Mouse (Mus musculus) liver, embryonic 16.5 days (tissue): ENCODE measurements around the gene Ilvbl. TPM values are rescaled to one million over a fixed set of nuclear protein-coding genes. Genes with fewer than 3 reads are reported as not detected.

Experiments used
- ATAC-seq: fragments of 200-750 bp; cut with Nextera tagmentation; 2 replicates; pipeline ENCODE4 v1.8.0; 2017; ENCODE audit warnings: low read depth, mild to moderate bottlenecking, moderate number of reproducible peaks, moderate library complexity
- H3K27ac ChIP-seq: fragments of 300-500 bp; sonication (generic); 2 replicates; pipeline ENCODE4 v1.5.1; 2014; ENCODE audit warnings: mild to moderate bottlenecking, low read length
- H3K27me3 ChIP-seq: fragments of 300-500 bp; sonication (generic); 2 replicates; pipeline ENCODE4 v1.6.1; 2014; ENCODE audit warnings: low read depth, low read length, mixed read lengths; ENCODE audit not compliant: control insufficient read depth, insufficient read depth
- H3K36me3 ChIP-seq: fragments of 300-500 bp; sonication (generic); 2 replicates; pipeline ENCODE4 v1.6.1; 2014; ENCODE audit warnings: mild to moderate bottlenecking; ENCODE audit not compliant: control insufficient read depth, insufficient read depth
- H3K4me1 ChIP-seq: fragments of 300-500 bp; sonication (generic); 2 replicates; pipeline ENCODE4 v1.6.1; 2014; ENCODE audit warnings: low read depth, low read length, mixed read lengths; ENCODE audit not compliant: control insufficient read depth
- H3K4me2 ChIP-seq: fragments of 300-500 bp; sonication (generic); 2 replicates; pipeline ENCODE4 v1.6.1; 2014; ENCODE audit warnings: low read depth, low read length, mixed read lengths
- H3K4me3 ChIP-seq: fragments of 300-500 bp; sonication (generic); 2 replicates; pipeline ENCODE4 v1.5.1; 2014; ENCODE audit warnings: low read depth, mild to moderate bottlenecking, low read length
- H3K9ac ChIP-seq: fragments of 300-500 bp; sonication (generic); 2 replicates; pipeline ENCODE4 v1.6.1; 2014; ENCODE audit warnings: low read depth, low read length
- H3K9me3 ChIP-seq: fragments of 300-500 bp; sonication (generic); replicated peaks from 2 replicates; pipeline ENCODE4 v1.6.1; 2016; ENCODE audit warnings: low read length; ENCODE audit not compliant: control insufficient read depth
- WGBS: fragments of 180-500 bp; shearing (Covaris S2); extraction: QIAGEN DNeasy Blood & Tissue Kit; methylation state at CpG from one replicate; pipeline ENCODE4 v1.1.7; 2014; ENCODE audit not compliant: insufficient replicate concordance; 5-methylcytosine and 5-hydroxymethylcytosine counted together
- polyA plus RNA-seq: library from polyadenylated mRNA; unstranded; fragments of >200 nt; fragmentation: Nextera tagmentation; extraction: Ambion mirVana; gene quantifications from 2 replicates; pipeline ENCODE4 v1.2.1, GENCODE M21; 2015

The Ilvbl gene
- polyA plus RNA-seq, 1 experiment from 2014 or later = 14.6 TPM

DNA sequence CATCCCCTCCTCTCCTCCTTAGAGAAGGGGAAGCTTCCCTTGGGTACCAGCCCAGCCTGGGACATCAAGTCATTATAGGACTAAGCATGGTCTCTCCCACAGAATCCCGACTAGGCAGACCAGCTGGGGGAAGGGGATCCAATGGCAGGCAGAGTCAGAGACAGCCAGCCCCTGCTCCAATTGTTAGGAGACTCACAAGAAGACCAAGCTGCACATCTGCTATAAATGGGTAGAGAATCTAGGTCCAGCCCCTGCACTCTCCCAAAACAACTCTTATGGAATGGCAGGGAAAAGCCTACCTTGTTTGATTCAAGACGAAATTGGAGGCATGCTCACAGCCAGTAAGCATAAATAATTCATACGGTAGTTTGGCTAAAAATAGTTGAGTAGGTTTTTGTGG lies 920 bp upstream of the Ilvbl start:
- 70% methylated on average over 3 of the region's 3 CpGs for WGBS
- ATAC-seq = no peak
- H3K9ac ChIP-seq = no peak overlapping the region
- H3K36me3 ChIP-seq = no peaks in the 10 kb centered on the region
- peaks cover 22% of the 10 kb centered on the region for H3K4me1 ChIP-seq
- H3K27me3 ChIP-seq = no peaks in the 10 kb centered on the region
- H3K4me2 ChIP-seq = no peak overlapping the region
- H3K9me3 ChIP-seq = no peaks in the 10 kb centered on the region
- no peak overlapping the region for H3K4me3 ChIP-seq
- no peak overlapping the region for H3K27ac ChIP-seq

DNA sequence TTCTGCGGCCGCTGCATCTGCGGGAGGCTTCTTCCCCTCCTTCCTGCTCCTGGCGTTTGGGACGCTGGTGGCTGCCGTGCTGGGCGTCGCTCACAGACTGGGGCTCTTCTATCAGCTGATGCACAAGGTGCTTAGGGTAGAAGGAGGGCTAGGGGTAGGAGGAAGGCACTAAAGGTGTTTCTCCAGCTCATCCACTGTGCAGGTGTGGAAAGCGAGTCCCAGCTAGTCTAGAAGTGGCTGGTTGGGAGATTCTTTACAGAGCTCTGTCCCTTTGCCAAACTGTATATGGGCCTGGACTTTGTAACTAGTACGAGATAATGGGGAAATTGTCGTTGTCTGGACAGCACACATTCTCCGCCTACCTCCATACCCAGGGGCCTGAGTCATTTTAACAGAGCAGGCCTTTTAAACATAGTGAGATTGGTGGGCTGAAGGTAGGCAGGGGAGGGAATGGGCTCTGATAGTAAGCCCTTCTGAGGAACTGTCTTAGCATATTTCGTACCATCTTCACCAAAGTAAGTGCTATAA lies 1.0 kb downstream of the Ilvbl start:
- Histone ChIP-seq H3K4me3 (peak overlapping the region; percentile 80), H3K4me1 (peaks cover 22% of the 10 kb centered on the region), H3K9ac (peak overlapping the region; percentile 78), H3K9me3 (no peaks in the 10 kb centered on the region), H3K36me3 (no peaks in the 10 kb centered on the region; the same call in 1 of the 2 replicates), H3K4me2 (peak overlapping the region; percentile 96), H3K27ac (peak overlapping the region; percentile 81), H3K27me3 (no peaks in the 10 kb centered on the region)
- WGBS = 6% methylated on average over 13 of the region's 13 CpGs
- ATAC-seq = peak; percentile 10

DNA sequence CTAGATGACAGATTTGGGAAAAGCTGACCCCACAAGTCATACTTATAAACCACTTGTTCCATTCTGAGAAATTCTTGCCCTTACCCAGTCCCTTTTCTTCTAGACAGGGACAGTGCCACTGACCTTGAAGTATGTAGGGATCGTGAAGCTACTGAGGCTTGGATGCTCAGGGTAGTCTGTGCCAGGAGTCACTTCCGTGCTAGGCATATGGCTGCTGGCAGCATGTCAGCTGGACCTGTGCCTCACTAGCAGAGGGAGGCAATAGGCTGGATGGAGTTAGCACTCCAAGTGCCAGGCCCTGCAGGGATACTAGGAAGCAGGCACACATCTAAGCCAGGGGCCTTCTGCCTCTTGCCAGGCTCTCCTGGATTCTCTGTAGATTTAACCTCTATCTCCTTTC lies 1.5 kb downstream of the Ilvbl start:
- Histone ChIP-seq H3K27ac (peak overlapping the region; percentile 48; the same call in 1 of the 2 replicates), H3K4me1 (peaks cover 22% of the 10 kb centered on the region), H3K4me3 (peak overlapping the region; percentile 80), H3K4me2 (peak overlapping the region; percentile 96), H3K9ac (peak overlapping the region; percentile 78), H3K27me3 (no peaks in the 10 kb centered on the region), H3K36me3 (no peaks in the 10 kb centered on the region; the same call in 1 of the 2 replicates), H3K9me3 (no peaks in the 10 kb centered on the region)
- 82% methylated on average over 2 of the region's 2 CpGs for WGBS
- no peak for ATAC-seq

DNA sequence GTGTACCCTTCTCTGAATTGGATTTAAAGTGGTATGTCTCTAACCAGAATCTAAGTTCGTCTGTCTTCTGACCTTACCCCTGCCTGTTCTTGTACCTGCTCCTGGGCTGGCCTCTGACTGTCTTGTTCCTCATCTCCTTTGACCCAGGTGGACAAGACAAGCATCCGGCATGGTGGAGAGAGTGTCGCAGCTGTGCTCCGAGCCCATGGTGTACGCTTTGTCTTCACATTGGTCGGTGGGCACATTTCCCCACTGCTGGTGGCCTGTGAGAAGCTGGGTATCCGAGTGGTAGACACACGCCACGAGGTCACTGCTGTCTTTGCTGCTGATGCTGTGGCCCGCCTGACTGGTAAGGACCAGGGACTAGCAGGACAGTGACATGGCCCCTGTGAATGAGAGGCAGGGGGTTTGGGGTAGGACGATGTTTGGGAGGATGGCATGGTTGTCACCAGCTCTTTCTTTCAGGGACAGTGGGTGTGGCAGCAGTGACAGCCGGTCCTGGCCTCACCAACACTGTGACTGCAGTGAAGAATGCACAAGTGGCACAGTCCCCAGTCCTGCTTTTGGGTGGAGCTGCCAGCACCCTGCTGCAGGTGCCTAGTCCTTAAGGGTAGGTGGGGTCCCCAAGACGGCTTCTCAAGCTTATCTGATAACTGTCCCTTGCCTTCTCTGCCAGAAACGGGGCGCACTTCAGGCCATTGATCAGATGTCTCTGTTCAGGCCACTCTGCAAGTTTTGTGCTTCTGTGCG lies 2.5 kb downstream of the Ilvbl start:
- H3K27ac ChIP-seq = no peak overlapping the region
- no peak overlapping the region for H3K4me2 ChIP-seq
- H3K36me3 ChIP-seq = no peaks in the 10 kb centered on the region; the same call in 1 of the 2 replicates
- no peaks in the 10 kb centered on the region for H3K9me3 ChIP-seq
- no peak for ATAC-seq
- no peaks in the 10 kb centered on the region for H3K27me3 ChIP-seq
- no peak overlapping the region for H3K9ac ChIP-seq
- peaks cover 22% of the 10 kb centered on the region for H3K4me1 ChIP-seq
- H3K4me3 ChIP-seq = no peak overlapping the region
- WGBS = 71% methylated on average over 16 of the region's 16 CpGs

DNA sequence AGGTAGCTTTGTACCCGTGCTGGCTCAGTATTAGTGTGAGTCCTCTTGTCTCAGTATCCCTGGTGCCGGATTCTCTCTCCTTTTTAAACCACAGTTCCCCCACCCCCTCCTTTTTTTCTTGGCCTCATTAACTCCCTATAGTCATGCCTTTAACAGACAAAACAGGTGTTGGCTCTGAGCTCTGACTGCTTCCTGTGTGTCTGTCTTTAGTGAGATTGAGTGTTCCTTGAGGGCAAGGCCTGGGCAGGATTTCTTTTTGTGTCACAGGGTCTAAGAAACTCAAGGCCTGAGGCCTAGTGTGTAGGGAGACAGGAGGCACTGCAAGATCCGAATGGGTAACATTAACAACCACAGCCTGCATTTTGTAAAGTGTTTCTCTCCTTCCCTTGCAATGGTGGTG lies 4.1 kb downstream of the Ilvbl start:
- 65% methylated on average over 3 of the region's 3 CpGs for WGBS
- Histone ChIP-seq H3K9me3 (no peaks in the 10 kb centered on the region), H3K9ac (no peak overlapping the region), H3K27me3 (no peaks in the 10 kb centered on the region), H3K4me3 (no peak overlapping the region), H3K27ac (no peak overlapping the region), H3K4me2 (no peak overlapping the region), H3K36me3 (no peaks in the 10 kb centered on the region; the same call in none of the 2 replicates), H3K4me1 (peaks cover 22% of the 10 kb centered on the region)
- ATAC-seq = no peak

DNA sequence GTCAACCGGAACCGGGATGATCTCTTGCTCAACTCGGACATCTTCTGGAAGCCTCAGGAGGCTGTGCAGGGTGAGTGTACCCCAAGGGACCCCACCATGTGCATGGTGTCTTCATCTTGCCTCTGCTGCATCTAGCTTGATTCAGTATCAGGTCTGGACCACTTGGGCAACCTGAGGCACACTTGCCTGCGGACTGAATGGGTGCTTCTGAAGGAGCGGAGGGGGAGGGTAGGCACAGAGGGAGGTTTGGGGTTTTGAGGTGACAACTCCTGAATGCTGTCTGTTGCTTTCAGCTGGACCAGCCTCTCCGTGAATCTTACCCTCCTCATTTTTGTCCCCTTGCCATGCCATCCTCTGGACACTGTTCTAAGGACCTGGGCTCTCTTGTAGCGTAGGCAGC lies 7.0 kb downstream of the Ilvbl start:
- Histone ChIP-seq H3K9ac (no peak overlapping the region), H3K4me1 (peaks cover 6% of the 10 kb centered on the region), H3K4me2 (no peak overlapping the region), H3K36me3 (no peaks in the 10 kb centered on the region; the same call in none of the 2 replicates), H3K4me3 (no peak overlapping the region), H3K9me3 (no peaks in the 10 kb centered on the region), H3K27me3 (no peaks in the 10 kb centered on the region), H3K27ac (no peak overlapping the region)
- 85% methylated on average over 7 of the region's 7 CpGs for WGBS
- no peak for ATAC-seq

DNA sequence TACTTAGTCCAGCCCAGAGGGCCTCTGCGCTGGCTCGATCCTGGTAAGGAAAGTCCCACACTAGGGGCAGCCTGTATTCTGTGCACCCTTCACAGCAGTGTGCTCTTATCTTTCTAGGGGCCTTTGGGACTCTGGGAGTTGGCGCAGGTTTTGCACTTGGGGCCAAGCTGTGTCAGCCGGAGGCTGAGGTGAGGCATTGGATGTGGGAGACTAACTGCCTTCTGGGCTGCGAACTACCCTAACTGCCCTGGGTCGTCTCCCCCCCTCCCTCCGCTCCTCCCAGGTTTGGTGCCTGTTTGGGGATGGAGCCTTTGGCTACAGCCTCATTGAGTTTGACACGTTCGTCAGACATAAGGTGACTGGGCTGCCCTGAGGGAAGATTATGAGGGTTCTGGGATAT lies 9.2 kb downstream of the Ilvbl start:
- Histone ChIP-seq H3K4me2 (no peak overlapping the region), H3K36me3 (no peaks in the 10 kb centered on the region; the same call in none of the 2 replicates), H3K27ac (no peak overlapping the region), H3K27me3 (no peaks in the 10 kb centered on the region), H3K4me1 (no peaks in the 10 kb centered on the region), H3K9ac (no peak overlapping the region), H3K4me3 (no peak overlapping the region), H3K9me3 (no peaks in the 10 kb centered on the region)
- no peak for ATAC-seq
- WGBS = 74% methylated on average over 9 of the region's 9 CpGs

DNA sequence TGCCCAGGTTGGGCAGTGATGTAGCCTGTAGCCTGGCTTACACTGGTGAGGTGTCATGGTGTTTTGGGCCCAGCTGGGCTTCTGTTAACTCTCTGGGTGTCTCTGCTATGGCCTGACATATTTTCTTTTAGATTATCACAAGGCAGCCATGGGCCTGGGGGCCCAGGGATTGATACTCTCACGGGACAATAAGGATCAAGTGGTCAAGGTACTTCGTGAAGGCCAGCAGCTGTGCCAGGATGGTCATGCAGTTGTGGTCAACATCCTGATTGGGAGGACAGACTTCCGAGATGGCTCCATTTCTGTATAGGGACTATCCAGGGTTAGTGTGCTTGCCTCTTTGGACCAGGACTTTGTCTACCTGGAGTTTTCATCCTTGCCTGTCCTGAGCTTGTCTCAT lies 9.8 kb downstream of the Ilvbl start:
- H3K4me2 ChIP-seq = no peak overlapping the region
- H3K36me3 ChIP-seq = no peaks in the 10 kb centered on the region; the same call in none of the 2 replicates
- ATAC-seq = no peak
- WGBS = 57% methylated on average over 3 of the region's 3 CpGs
- H3K4me3 ChIP-seq = no peak overlapping the region
- no peaks in the 10 kb centered on the region for H3K9me3 ChIP-seq
- H3K27me3 ChIP-seq = no peaks in the 10 kb centered on the region
- no peak overlapping the region for H3K9ac ChIP-seq
- no peak overlapping the region for H3K27ac ChIP-seq
- H3K4me1 ChIP-seq = no peaks in the 10 kb centered on the region

DNA sequence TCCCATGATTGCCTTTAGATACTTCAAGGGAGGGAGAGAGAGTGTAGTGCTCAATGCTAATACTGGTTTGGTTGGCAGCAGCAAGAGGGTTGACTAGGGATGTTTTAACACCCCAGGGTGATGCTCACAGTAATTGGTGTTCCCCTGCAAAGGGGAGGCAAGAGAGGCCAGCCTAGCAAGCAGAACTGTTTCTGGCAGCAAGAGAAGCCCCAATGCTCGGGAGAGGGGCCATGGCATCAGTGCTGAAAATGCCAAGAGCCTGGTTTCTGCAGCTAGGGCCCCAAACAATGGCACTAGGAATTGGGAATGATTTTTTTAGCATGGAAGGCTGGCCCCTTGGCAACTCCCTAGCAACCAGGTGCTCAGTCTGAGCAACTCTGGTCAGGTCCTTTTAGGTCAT lies 10.8 kb downstream of the Ilvbl start:
- H3K27ac ChIP-seq = no peak overlapping the region
- WGBS = 41% methylated on average over 1 of the region's 1 CpGs
- no peaks in the 10 kb centered on the region; the same call in none of the 2 replicates for H3K27me3 ChIP-seq
- no peak overlapping the region for H3K4me3 ChIP-seq
- ATAC-seq = no peak
- H3K4me2 ChIP-seq = no peak overlapping the region
- H3K9me3 ChIP-seq = no peaks in the 10 kb centered on the region
- H3K9ac ChIP-seq = no peak overlapping the region
- H3K36me3 ChIP-seq = no peaks in the 10 kb centered on the region; the same call in none of the 2 replicates
- H3K4me1 ChIP-seq = no peaks in the 10 kb centered on the region
